Mouse (Mus musculus) bone marrow macrophage, adult 2 months (primary cell): ENCODE measurements at regions not wholly inside any gene's neighbourhood (a gene's known extent, or its start where the extent isn't known, plus 50 kb on each side); places are given as distances from the start of the nearest gene placed in this dataset.

Source experiments
- CTCF ChIP-seq: IDR thresholded peaks from 2 replicates; pipeline ENCODE4 v1.5.1; 2012; ENCODE audit warnings: low read depth, mild to moderate bottlenecking, low read length, moderate library complexity
- POLR2A ChIP-seq: IDR thresholded peaks from 2 replicates; pipeline ENCODE4 v1.6.1; 2012; ENCODE audit warnings: mild to moderate bottlenecking, low read depth, low read length, borderline replicate concordance

DNA sequence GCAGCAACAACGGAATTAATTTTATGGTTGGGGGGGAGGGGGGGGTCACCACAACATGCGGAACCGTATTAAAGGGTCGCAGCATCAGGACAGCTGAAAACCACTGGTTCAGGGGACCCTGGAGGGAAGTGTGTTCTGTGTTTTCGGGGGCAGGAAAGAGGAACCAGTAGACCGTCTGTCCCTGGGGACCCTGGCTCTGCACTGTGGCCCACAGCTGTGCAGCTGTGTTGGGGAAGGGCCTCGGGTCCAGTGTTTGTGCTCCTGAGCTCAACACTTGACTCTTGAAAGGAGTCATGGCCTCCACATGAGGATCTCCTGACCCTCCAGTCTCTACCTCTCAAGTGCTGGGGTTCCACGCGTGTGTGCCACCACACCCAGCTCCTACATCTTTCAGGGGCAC, 96.5 kb upstream of the Gpr12 start:
- 0 out of 2 replicates have a peak, but pooled peaks have one; percentile 4 for TF ChIP-seq CTCF
- TF ChIP-seq POLR2A = no peak
